Mouse (Mus musculus) Patski (cell line): ENCODE results near the gene Opn4. TPM values are rescaled to one million over a fixed set of nuclear protein-coding genes. Genes with fewer than 3 reads are reported as not detected.

Source experiments
- ATAC-seq: fragments of 100-300 bp; one replicate; pipeline ENCODE4 v1.8.0; 2021
- CTCF ChIA-PET: fragments of 350-600 bp; sonication (Branson Sonifier 250); formaldehyde crosslinking; loops from one replicate; lab custom pipeline; 2022; ENCODE audit warnings: inconsistent platforms; lab: Charles Lee
- POLR2A ChIA-PET: fragments of 350-600 bp; sonication (Branson Sonifier 250); formaldehyde crosslinking; loops from one replicate; lab custom pipeline; 2022; ENCODE audit warnings: antibody characterized with exemption, inconsistent platforms; lab: Charles Lee
- DNase-seq: peaks from one replicate; pipeline ENCODE4 v3.0.0-alpha.2; 2011; ENCODE audit warnings: low read depth, low spot score
- H3K27me3 ChIP-seq: fragments of 371-371 bp; one replicate; pipeline ENCODE4 v1.5.1; 2021
- CTCF ChIP-seq: fragments of 100-300 bp; IDR thresholded peaks from one replicate; pipeline ENCODE4 v1.5.1; 2021
- in situ Hi-C: fragments of 300-500 bp; cut with MboI; formaldehyde crosslinking; loops from 3 replicates; pipeline ENCODE4 v1.11.1; 2018; ENCODE audit warnings: low pct_unique_long_range_greater_than_20kb, mixed read lengths
- polyA plus RNA-seq: library from polyadenylated mRNA; unstranded; gene quantifications from one replicate; pipeline ENCODE4 v1.2.3, GENCODE M21; 2021

Opn4 gene
- polyA plus RNA-seq, 1 experiment from 2014 or later: not detected

- TF ChIP-seq CTCF: no peak
- DNase-seq (no peak), ATAC-seq (no peak)
- CTCF ChIA-PET: no interaction called here
- in situ Hi-C loops: no loop called here
- POLR2A ChIA-PET: no interaction called here
- no peaks in the 10 kb centered on the region for H3K27me3 ChIP-seq
Measured at GRCm38 (mm10) chr14:34591741-34592535, 8.0 kb downstream of the Opn4 start.

GRCm38 (mm10) chr14:34590743-34591675 lies 8.9 kb downstream of the Opn4 start:
- ATAC-seq: no peak
- no peak for TF ChIP-seq CTCF
- CTCF ChIA-PET: no interaction called here
- in situ Hi-C loops: no loop called here
- no peak for DNase-seq
- POLR2A ChIA-PET: no interaction called here
- H3K27me3 ChIP-seq: no peaks in the 10 kb centered on the region

- H3K27me3 ChIP-seq: no peaks in the 10 kb centered on the region
- in situ Hi-C loops: no loop called here
- ChIA-PET CTCF (no interaction called here), POLR2A (no interaction called here)
- DNase-seq (no peak), ATAC-seq (no peak)
- no peak for TF ChIP-seq CTCF
Measured at GRCm38 (mm10) chr14:34590017-34590570, 9.8 kb downstream of the Opn4 start.

GRCm38 (mm10) chr14:34589185-34589713 lies 10.7 kb downstream of the Opn4 start:
- in situ Hi-C loops: no loop called here
- TF ChIP-seq CTCF: no peak
- no peak for DNase-seq
- no peak for ATAC-seq
- POLR2A ChIA-PET: no interaction called here
- no peaks in the 10 kb centered on the region for H3K27me3 ChIP-seq
- CTCF ChIA-PET: no interaction called here

- no peak for ATAC-seq
- ChIA-PET POLR2A (no interaction called here), CTCF (no interaction called here)
- TF ChIP-seq CTCF: no peak
- in situ Hi-C loops: no loop called here
- DNase-seq: no peak
- H3K27me3 ChIP-seq: no peaks in the 10 kb centered on the region
Measured at GRCm38 (mm10) chr14:34588498-34588897, 11.4 kb downstream of the Opn4 start, which contains the start of gene Ldb3. Ldb3 (minus strand) TSS chr14:34588682.

GRCm38 (mm10) chr14:34588005-34588404 lies 11.9 kb downstream of the Opn4 start:
- DNase-seq (no peak), ATAC-seq (no peak)
- no peak for TF ChIP-seq CTCF
- CTCF ChIA-PET: no interaction called here
- in situ Hi-C loops: no loop called here
- POLR2A ChIA-PET: no interaction called here
- no peaks in the 10 kb centered on the region for H3K27me3 ChIP-seq

- no peak for ATAC-seq
- DNase-seq: no peak
- in situ Hi-C loops: no loop called here
- CTCF ChIA-PET: interaction anchor here (1.0 kb wide), 1 partner anchor 9 kb away, joined by 3 read pairs; no protein-coding TSS in a partner anchor
- no peaks in the 10 kb centered on the region for H3K27me3 ChIP-seq
- no peak for TF ChIP-seq CTCF
- POLR2A ChIA-PET: interaction anchor here (0.9 kb wide), 1 partner anchor 13 kb away, joined by 3 read pairs; the partner anchor contains the start of gene Opn4
Measured at GRCm38 (mm10) chr14:34586871-34587270, 13.1 kb downstream of the Opn4 start.

GRCm38 (mm10) chr14:34585358-34586105 lies 14.4 kb downstream of the Opn4 start:
- ChIA-PET CTCF (interaction anchor here (0.9 kb wide), 1 partner anchor 36 kb away, joined by 3 read pairs; no protein-coding TSS in a partner anchor), POLR2A (no interaction called here)
- H3K27me3 ChIP-seq: no peaks in the 10 kb centered on the region
- in situ Hi-C loops: no loop called here
- no peak for TF ChIP-seq CTCF
- ATAC-seq (no peak), DNase-seq (no peak)

GRCm38 (mm10) chr14:34582740-34583427 lies 17.1 kb downstream of the Opn4 start:
- in situ Hi-C loops: no loop called here
- DNase-seq (no peak), ATAC-seq (peak; percentile 15)
- no peak for TF ChIP-seq CTCF
- CTCF ChIA-PET: no interaction called here
- POLR2A ChIA-PET: no interaction called here
- no peaks in the 10 kb centered on the region for H3K27me3 ChIP-seq
